31 mouse cellular contexts compared by ENCODE assay signal in the genomic region with DNA sequence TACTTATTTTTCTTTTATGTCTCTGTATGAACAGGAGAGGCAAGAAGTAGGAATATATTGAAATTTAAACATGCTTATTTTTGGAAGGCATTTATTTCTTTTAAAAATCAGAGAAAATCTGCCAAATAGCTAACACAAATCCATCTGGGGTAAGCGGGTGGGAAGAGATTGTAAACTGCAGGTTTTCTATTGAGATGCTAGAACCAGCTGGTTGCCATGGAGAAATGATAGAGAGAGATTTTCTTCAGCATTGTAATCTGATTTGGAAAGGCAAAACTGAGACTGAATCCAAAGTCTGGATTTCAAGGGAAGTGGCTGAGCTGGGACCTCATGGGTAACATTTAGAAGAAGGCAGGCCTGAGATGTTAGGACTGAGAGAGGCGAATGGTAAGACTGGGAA.
DNase-seq lines count a peak whose midpoint lies in the region; ATAC-seq and TF ChIP-seq lines count a peak whose summit lies in the region.
"Had no signal": no experiment of that assay in that cellular context is flagged by ENCODE, and none has a peak within 500 bp of the region (broad histone marks: within the 10 kb centered on the region; RNA-seq: fewer than 3 reads in every experiment).

No protein-coding gene starts in this region.

- no peaks in the 10 kb centered on the region for H3K27me3 ChIP-seq in forebrain, postnatal 0 days (ENCODE audit: insufficient read depth, low read length)
- H3K27me3 ChIP-seq in forebrain, embryonic 12.5 days: no peaks in the 10 kb centered on the region
- H3K27me3 ChIP-seq: intestine, embryonic 15.5 days; limb, embryonic 15.5 days; liver, embryonic 13.5 days; neural tube, embryonic 15.5 days; Patski had no signal

- peak; percentile 50 for DNase-seq in forebrain, postnatal 0 days
- DNase-seq in left cerebral cortex, postnatal 14 days (ENCODE audit: low spot score in 2 of 2): peak; percentile 5 to 10
- DNase-seq in left cerebral cortex, adult 8-10 months (ENCODE audit: low spot score in 2 of 2): no peak
- peak; percentile 46 for DNase-seq in brain, embryonic 18.5 days (ENCODE audit: low read depth, low spot score)
- DNase-seq in layer of hippocampus, postnatal 14 days (ENCODE audit: low spot score in 2 of 2): peak; percentile 18 to 76
- no peak for DNase-seq in testis, postnatal 10 days (ENCODE audit: low spot score)
- no peak for DNase-seq in adipocyte (ENCODE audit: low spot score)
- DNase-seq: adrenal gland, postnatal 14 days; cerebellum, adult 2 months; cerebellum, postnatal 25 days; gastrocnemius, postnatal 14 days; heart, postnatal 14 days; kidney, adult 2 months; kidney, postnatal 36 days; liver, embryonic 13.5 days; lung, adult 2 months; lung, postnatal 10 days; midbrain, embryonic 14.5 days; retina, postnatal 1 day; right cerebral cortex, postnatal 14 days; thymus, postnatal 14 days had no signal

- no peaks in the 10 kb centered on the region for H3K9me3 ChIP-seq in forebrain, postnatal 0 days (ENCODE audit: low read length)
- H3K9me3 ChIP-seq in forebrain, embryonic 12.5 days: no peaks in the 10 kb centered on the region
- H3K9me3 ChIP-seq: forebrain, embryonic 10.5 days; hindbrain, embryonic 10.5 days; intestine, embryonic 15.5 days; limb, embryonic 10.5 days; limb, embryonic 15.5 days; liver, embryonic 13.5 days; neural tube, embryonic 15.5 days had no signal

- peak overlapping the region; percentile 54 for H3K27ac ChIP-seq in forebrain, postnatal 0 days (ENCODE audit: low read depth, low read length)
- no peak overlapping the region for H3K27ac ChIP-seq in forebrain, embryonic 12.5 days
- H3K27ac ChIP-seq: forebrain, embryonic 10.5 days; hindbrain, embryonic 10.5 days; intestine, embryonic 15.5 days; limb, embryonic 10.5 days; limb, embryonic 15.5 days; liver, embryonic 13.5 days; macrophage; neural tube, embryonic 15.5 days had no signal

- ATAC-seq in forebrain, postnatal 0 days: peak; percentile 55; the same call in 1 of the 2 replicates
- ATAC-seq in forebrain, embryonic 12.5 days (ENCODE audit: low FRiP score): no peak
- ATAC-seq: hindbrain, embryonic 16.5 days; intestine, embryonic 15.5 days; Patski had no signal

- H3K4me2 ChIP-seq in forebrain, postnatal 0 days (ENCODE audit: low read depth): no peak overlapping the region
- no peak overlapping the region for H3K4me2 ChIP-seq in forebrain, embryonic 12.5 days
- H3K4me2 ChIP-seq: intestine, embryonic 15.5 days; limb, embryonic 15.5 days; liver, embryonic 13.5 days; neural tube, embryonic 15.5 days had no signal

- H3K9ac ChIP-seq in forebrain, postnatal 0 days: no peak overlapping the region
- H3K9ac ChIP-seq in forebrain, embryonic 12.5 days: no peak overlapping the region
- H3K9ac ChIP-seq: intestine, embryonic 15.5 days; limb, embryonic 15.5 days; liver, embryonic 13.5 days; neural tube, embryonic 15.5 days had no signal

- intact Hi-C loops in left cerebral cortex, postnatal 14 days (cut with DNase I): no loop called here

- WGBS in forebrain, postnatal 0 days: 51% methylated on average over 2 of the region's 2 CpGs
- WGBS in forebrain, embryonic 12.5 days: 88% methylated on average over 2 of the region's 2 CpGs

- no peak overlapping the region for H3K4me3 ChIP-seq in forebrain, postnatal 0 days (ENCODE audit: low read depth, low read length)
- no peak overlapping the region for H3K4me3 ChIP-seq in forebrain, embryonic 12.5 days (replicated peaks)
- H3K4me3 ChIP-seq: forebrain, embryonic 10.5 days; hindbrain, embryonic 10.5 days; intestine, embryonic 15.5 days; limb, embryonic 10.5 days; limb, embryonic 15.5 days; liver, embryonic 13.5 days; neural tube, embryonic 15.5 days had no signal

- H3K4me1 ChIP-seq in forebrain, postnatal 0 days (ENCODE audit: insufficient read depth): no peaks in the 10 kb centered on the region
- no peaks in the 10 kb centered on the region for H3K4me1 ChIP-seq in forebrain, embryonic 12.5 days
- H3K4me1 ChIP-seq: forebrain, embryonic 10.5 days; hindbrain, embryonic 10.5 days; intestine, embryonic 15.5 days; limb, embryonic 10.5 days; limb, embryonic 15.5 days; liver, embryonic 13.5 days; neural tube, embryonic 15.5 days had no signal

- no peaks in the 10 kb centered on the region for H3K36me3 ChIP-seq in forebrain, postnatal 0 days (ENCODE audit: insufficient read depth)
- no peaks in the 10 kb centered on the region for H3K36me3 ChIP-seq in forebrain, embryonic 12.5 days (replicated peaks)
- H3K36me3 ChIP-seq: forebrain, embryonic 10.5 days; hindbrain, embryonic 10.5 days; intestine, embryonic 15.5 days; limb, embryonic 10.5 days; limb, embryonic 15.5 days; liver, embryonic 13.5 days; neural tube, embryonic 15.5 days had no signal

- TF ChIP-seq CTCF in forebrain, postnatal 0 days (IDR thresholded peaks at IDR 0.05; ENCODE audit: low read depth): no peak

Comparison
In these comparisons a context has a peak if more than half of its experiments do, and no peak if none do; other contexts are left out.
1. DNase-seq: peak in forebrain, postnatal 0 days (single experiment), left cerebral cortex, postnatal 14 days (2 of 2), brain, embryonic 18.5 days (single experiment) and layer of hippocampus, postnatal 14 days (2 of 2); none in left cerebral cortex, adult 8-10 months (0 of 2), testis, postnatal 10 days (single experiment) and adipocyte (single experiment).